Mouse (Mus musculus) forebrain, postnatal 0 days (tissue): ENCODE measurements at regions not wholly inside any gene's neighbourhood (a gene's known extent, or its start where the extent isn't known, plus 50 kb on each side); places are given as distances from the start of the nearest gene placed in this dataset.

Experiments used
- ATAC-seq: fragments of 200-750 bp; cut with Nextera tagmentation; 2 replicates; pipeline ENCODE4 v1.8.0; 2017; ENCODE audit warnings: mild to moderate bottlenecking, moderate library complexity
- DNase-seq: peaks from one replicate; pipeline ENCODE4 v3.0.0-alpha.2; 2015
- H3K27ac ChIP-seq: fragments of 300-500 bp; sonication (generic); 2 replicates; pipeline ENCODE4 v1.5.1; 2014; ENCODE audit warnings: low read depth, mild to moderate bottlenecking, antibody characterized with exemption, low read length, moderate library complexity, mixed read lengths
- H3K27me3 ChIP-seq: fragments of 300-500 bp; sonication (generic); 2 replicates; pipeline ENCODE4 v1.6.1; 2014; ENCODE audit warnings: mild to moderate bottlenecking, low read length, mixed read lengths; ENCODE audit not compliant: insufficient read depth
- H3K36me3 ChIP-seq: fragments of 300-500 bp; sonication (generic); 2 replicates; pipeline ENCODE4 v1.6.1; 2014; ENCODE audit warnings: mild to moderate bottlenecking, moderate library complexity; ENCODE audit not compliant: insufficient read depth
- H3K4me1 ChIP-seq: fragments of 300-500 bp; sonication (generic); 2 replicates; pipeline ENCODE4 v1.6.1; 2014; ENCODE audit warnings: antibody characterized with exemption; ENCODE audit not compliant: insufficient read depth
- H3K4me2 ChIP-seq: fragments of 300-500 bp; sonication (generic); 2 replicates; pipeline ENCODE4 v1.6.1; 2014; ENCODE audit warnings: low read depth, mild to moderate bottlenecking, moderate library complexity
- H3K4me3 ChIP-seq: fragments of 300-500 bp; sonication (generic); 2 replicates; pipeline ENCODE4 v1.5.1; 2014; ENCODE audit warnings: low read depth, low read length, mixed read lengths
- H3K9ac ChIP-seq: fragments of 300-500 bp; sonication (generic); 2 replicates; pipeline ENCODE4 v1.6.1; 2014; ENCODE audit warnings: mild to moderate bottlenecking
- H3K9me3 ChIP-seq: fragments of 300-500 bp; sonication (generic); 2 replicates; pipeline ENCODE4 v1.6.1; 2016; ENCODE audit warnings: low read length
- CTCF ChIP-seq: sonication (generic); IDR thresholded peaks from 2 replicates; pipeline ENCODE4 v1.5.1; 2016; ENCODE audit warnings: antibody characterized with exemption, control low read depth, low read depth
- WGBS: fragments of 180-500 bp; shearing (Covaris S2); extraction: QIAGEN DNeasy Blood & Tissue Kit; methylation state at CpG from one replicate; pipeline ENCODE4 v1.1.7; 2014; 5-methylcytosine and 5-hydroxymethylcytosine counted together

DNA sequence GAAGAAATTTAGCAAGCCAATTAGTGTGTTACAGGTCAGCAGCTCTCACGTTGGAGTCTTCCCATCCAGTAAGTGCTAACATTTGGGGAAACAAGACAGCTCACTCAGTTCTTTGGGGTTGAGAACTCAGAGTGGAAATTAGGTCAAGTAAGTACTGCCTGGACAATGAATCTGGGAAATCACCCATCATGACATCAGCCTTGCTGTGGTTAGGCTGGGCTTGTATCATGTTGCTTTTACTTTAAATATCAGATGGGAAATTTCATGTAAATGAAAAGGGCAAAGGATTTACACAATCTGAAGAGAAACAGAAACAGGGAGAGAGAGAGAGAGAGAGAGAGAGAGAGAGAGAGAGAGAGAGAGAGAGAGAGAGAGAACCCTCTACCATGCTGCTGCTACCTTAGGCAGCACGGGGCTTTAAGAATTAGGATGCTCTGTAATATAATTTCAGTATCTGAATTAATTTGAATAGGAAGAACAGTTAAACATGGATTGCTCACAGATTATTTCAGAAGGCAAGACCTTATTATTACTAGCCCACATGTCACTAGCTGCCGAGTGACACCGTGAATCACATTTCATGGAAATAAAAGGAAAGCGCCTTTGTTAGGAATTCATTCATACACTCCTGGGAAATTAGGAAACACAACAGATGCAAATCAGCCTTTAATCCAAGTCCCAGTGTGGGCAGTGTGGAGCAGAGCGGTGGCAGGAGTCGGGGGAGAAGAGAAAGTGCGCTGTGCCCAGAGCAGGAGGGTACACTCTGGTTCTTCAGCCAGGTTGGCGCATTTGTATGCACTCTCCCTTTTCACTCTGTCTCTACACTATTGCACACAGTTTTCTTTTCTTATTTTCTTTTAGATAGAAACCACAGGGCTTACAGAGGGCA is 620.2 kb upstream of the Fam92a start:
- 30% methylated on average over 9 of the region's 9 CpGs for WGBS
- no peak overlapping the region for H3K27ac ChIP-seq
- ATAC-seq (peak; percentile 40; the same call in 1 of the 2 replicates), DNase-seq (no peak)
- peak overlapping the region; percentile 23 for H3K4me2 ChIP-seq
- H3K36me3 ChIP-seq, result no peaks in the 10 kb centered on the region
- H3K4me3 ChIP-seq, result no peak overlapping the region
- no peak for TF ChIP-seq CTCF
- no peaks in the 10 kb centered on the region for H3K27me3 ChIP-seq
- peaks cover 8% of the 10 kb centered on the region for H3K4me1 ChIP-seq
- H3K9ac ChIP-seq, result no peak overlapping the region
- no peaks in the 10 kb centered on the region for H3K9me3 ChIP-seq

DNA sequence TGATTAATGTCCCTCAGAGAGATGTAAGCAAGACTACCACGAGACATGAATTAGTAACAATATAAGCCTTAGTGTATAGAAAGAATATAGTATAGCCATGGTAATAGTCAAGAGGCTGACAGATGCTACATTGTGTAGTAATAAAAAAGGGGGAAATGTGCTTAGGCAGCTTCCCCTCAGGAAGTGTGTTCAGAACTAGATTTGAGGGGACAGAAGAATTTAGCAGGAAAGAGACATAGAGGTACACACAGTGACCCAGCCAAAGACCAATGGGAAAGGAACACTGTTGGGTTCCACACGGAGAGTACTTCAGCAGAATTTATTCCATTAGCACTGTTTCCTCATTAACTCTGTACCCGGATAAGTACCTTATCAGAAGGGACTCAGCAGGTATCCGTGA is 614.0 kb upstream of the Fam92a start:
- H3K27ac ChIP-seq, result no peak overlapping the region
- no peak for ATAC-seq
- 70% methylated on average over 4 of the region's 4 CpGs for WGBS
- H3K9me3 ChIP-seq, result no peaks in the 10 kb centered on the region
- H3K4me1 ChIP-seq, result no peaks in the 10 kb centered on the region
- no peak overlapping the region for H3K4me3 ChIP-seq
- H3K36me3 ChIP-seq, result no peaks in the 10 kb centered on the region
- no peak overlapping the region for H3K9ac ChIP-seq
- no peak overlapping the region for H3K4me2 ChIP-seq
- no peak for DNase-seq
- no peak for TF ChIP-seq CTCF
- H3K27me3 ChIP-seq, result no peaks in the 10 kb centered on the region

DNA sequence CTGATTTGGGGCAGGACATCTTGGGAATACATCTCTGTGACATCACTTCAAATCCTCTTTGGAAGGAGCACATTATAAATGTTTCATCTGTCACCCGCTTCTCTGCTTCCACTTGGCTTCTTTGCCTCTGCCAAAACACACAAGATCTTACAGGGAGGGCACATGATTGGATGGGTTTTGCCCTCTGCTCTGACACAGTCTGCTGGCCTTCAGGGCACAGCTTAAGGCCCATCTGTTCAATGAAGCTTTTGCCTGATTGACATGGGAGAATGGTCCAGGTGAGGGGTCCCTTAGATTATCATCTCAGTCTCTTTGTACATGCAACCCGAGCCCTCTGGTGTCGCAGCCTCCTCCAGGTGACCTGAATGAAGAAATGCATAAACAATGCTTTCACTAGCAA is 612.7 kb upstream of the Fam92a start:
- DNase-seq, result no peak
- WGBS, result 79% methylated on average over 3 of the region's 3 CpGs

DNA sequence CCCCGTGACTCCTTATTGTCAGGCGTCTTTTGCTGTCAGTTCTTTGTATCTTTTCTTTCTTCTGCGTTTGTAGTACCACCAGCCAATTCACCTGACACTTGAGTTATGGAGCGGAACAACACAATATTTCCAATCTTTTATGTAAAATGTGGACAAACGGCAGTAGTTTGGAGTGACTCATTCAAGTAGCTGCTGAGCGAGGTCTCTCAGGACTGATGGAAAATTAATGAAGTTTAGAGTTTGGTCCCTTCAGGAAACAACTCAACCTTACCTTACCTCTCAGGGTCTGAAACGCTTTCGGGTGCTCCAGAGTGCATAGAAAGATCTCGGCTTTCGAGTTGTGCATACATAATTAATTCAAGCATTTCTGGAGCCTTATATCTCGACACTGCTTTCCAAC is 612.3 kb upstream of the Fam92a start:
- H3K4me1 ChIP-seq, result no peaks in the 10 kb centered on the region
- ATAC-seq (no peak), DNase-seq (no peak)
- no peak overlapping the region for H3K9ac ChIP-seq
- no peaks in the 10 kb centered on the region for H3K36me3 ChIP-seq
- no peak overlapping the region for H3K4me3 ChIP-seq
- H3K27ac ChIP-seq, result no peak overlapping the region
- H3K4me2 ChIP-seq, result no peak overlapping the region
- H3K27me3 ChIP-seq, result no peaks in the 10 kb centered on the region
- TF ChIP-seq CTCF, result no peak
- no peaks in the 10 kb centered on the region for H3K9me3 ChIP-seq
- WGBS, result 69% methylated on average over 11 of the region's 11 CpGs

More for the DNA sequence above, 612.7 kb upstream of the Fam92a start:
- no peak for TF ChIP-seq CTCF
- Histone ChIP-seq H3K4me2 (no peak overlapping the region), H3K27ac (no peak overlapping the region), H3K36me3 (no peaks in the 10 kb centered on the region), H3K4me3 (no peak overlapping the region), H3K9ac (no peak overlapping the region), H3K27me3 (no peaks in the 10 kb centered on the region), H3K4me1 (no peaks in the 10 kb centered on the region), H3K9me3 (no peaks in the 10 kb centered on the region)
- ATAC-seq, result peak; percentile 56; the same call in 1 of the 2 replicates

DNA sequence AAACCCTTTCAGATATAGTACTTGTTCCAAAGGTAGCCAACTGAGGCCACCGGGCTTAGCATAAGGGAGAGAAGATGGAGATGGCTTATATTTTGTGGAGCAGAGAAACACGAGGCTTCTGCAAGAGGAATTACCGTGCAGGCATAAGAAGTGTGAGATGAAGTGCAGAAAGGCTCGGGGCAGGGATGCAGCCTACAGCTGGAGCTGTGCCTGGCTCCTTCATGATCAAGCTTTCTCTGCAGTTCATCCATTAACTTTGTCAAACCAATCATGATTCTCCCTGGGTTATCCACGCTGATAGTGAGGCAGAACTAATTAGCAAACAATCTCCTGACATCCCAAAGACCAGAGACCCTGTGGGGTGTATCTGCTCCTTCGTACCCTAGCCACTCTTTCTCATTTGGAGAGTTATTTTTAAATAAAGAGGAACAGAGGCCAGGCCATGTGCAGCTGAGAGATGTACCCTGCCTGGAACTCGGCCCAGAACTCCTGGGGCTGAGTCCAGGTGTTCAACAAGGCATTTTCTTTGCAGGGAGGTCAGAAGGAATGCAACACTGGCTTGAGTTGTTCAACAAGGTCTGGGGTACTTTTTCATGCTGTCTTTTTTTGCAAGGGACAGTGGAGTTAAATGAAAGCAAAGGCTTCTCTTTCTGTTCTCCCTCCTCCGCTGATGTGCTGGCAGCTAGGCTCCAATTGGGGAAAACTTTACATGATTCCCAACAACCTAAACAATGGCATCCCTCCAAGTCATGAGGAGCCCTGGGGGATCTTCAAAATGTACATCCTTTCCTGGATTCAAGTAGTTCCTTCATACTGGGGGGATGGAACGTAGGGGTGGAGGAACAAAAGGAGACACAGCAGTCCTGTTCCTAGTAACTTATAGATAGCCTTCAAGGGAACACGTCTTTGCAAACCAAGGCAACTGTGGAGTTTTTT is 610.4 kb upstream of the Fam92a start:
- no peaks in the 10 kb centered on the region for H3K9me3 ChIP-seq
- H3K27me3 ChIP-seq, result no peaks in the 10 kb centered on the region
- ATAC-seq (no peak), DNase-seq (no peak)
- H3K4me2 ChIP-seq, result no peak overlapping the region
- H3K36me3 ChIP-seq, result no peaks in the 10 kb centered on the region
- H3K9ac ChIP-seq, result no peak overlapping the region
- H3K4me1 ChIP-seq, result no peaks in the 10 kb centered on the region
- 61% methylated on average over 10 of the region's 10 CpGs for WGBS
- TF ChIP-seq CTCF, result no peak
- H3K4me3 ChIP-seq, result no peak overlapping the region
- H3K27ac ChIP-seq, result no peak overlapping the region

DNA sequence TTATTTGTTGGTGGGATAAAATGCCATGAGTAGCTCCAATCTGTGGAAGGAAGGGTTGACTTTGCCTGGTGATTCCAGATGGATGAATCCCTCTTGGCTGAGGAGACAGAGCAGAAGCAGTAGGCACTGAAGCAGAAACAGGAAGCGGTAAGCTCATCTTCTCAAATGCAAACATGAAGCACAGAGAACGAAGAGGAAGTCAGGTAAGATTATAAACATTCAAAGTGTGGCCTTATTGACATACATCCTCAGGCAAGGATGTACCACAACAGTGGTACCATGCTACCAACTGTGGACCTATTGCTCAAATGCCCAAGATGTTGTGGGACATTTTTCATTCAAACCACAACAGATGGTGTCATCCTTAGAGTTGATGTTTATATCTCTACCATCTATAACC is 608.4 kb upstream of the Fam92a start:
- DNase-seq, result no peak
- Histone ChIP-seq H3K4me1 (peaks cover 3% of the 10 kb centered on the region; the same call in 1 of the 2 replicates), H3K9ac (no peak overlapping the region), H3K9me3 (no peaks in the 10 kb centered on the region), H3K4me2 (no peak overlapping the region), H3K27me3 (no peaks in the 10 kb centered on the region), H3K27ac (no peak overlapping the region), H3K36me3 (no peaks in the 10 kb centered on the region), H3K4me3 (no peak overlapping the region)
- TF ChIP-seq CTCF, result no peak
- ATAC-seq, result no peak
- WGBS, result 78% methylated on average over 2 of the region's 2 CpGs
